Mouse (Mus musculus) bone marrow macrophage, adult 2 months (primary cell): Measurements from ENCODE around the gene Nhsl2.

Experiments
- CTCF ChIP-seq: IDR thresholded peaks from 2 replicates; pipeline ENCODE4 v1.5.1; 2012; ENCODE audit warnings: low read depth, mild to moderate bottlenecking, low read length, moderate library complexity
- POLR2A ChIP-seq: IDR thresholded peaks from 2 replicates; pipeline ENCODE4 v1.6.1; 2012; ENCODE audit warnings: mild to moderate bottlenecking, low read depth, low read length, borderline replicate concordance

DNA sequence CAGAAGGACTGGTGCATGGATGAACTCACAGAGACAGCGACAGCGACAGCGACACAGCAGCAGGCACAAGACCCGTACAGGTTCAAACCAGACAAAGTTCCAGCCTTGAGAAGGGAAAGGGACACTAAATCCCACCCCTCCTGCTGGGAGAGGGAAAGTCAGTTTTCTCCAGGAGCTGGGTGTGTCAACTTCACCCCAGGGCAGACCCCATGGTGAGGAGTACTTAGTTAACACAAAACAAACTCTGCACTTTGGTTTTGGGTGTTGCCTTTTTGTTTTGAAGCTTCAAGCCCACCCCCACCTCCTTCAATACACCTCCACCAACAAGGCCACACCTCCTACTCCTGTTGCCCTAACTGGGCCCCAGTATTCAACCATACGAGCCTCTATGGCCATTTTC, 15.6 kb downstream of the Nhsl2 start:
- TF ChIP-seq CTCF: no peak
- no peak for TF ChIP-seq POLR2A
